Mouse (Mus musculus): Measurements from ENCODE around the gene Tec. TPM values are rescaled to one million over a fixed set of nuclear protein-coding genes. Genes with fewer than 3 reads are reported as not detected.
A peak's percentile ranks its signal among the peaks of the same experiment; 100 is the strongest.

The Tec gene
- polyA plus RNA-seq, 1 experiment from 2014 or later, result 9.5 TPM

- Histone ChIP-seq H3K4me3 (ENCODE audit: low read depth, low read length) (peak overlapping the region; percentile 60), H3K27me3 (ENCODE audit: control insufficient read depth, insufficient read depth, low read length) (no peaks in the 10 kb centered on the region), H3K9me3 (ENCODE audit: control insufficient read depth, low read length) (no peaks in the 10 kb centered on the region), H3K36me3 (ENCODE audit: control insufficient read depth, insufficient read depth, low read length) (no peaks in the 10 kb centered on the region), H3K9ac (ENCODE audit: low read length) (no peak overlapping the region), H3K4me1 (replicated peaks; ENCODE audit: control insufficient read depth, insufficient read depth) (no peaks in the 10 kb centered on the region), H3K4me2 (replicated peaks; ENCODE audit: low read depth) (peak overlapping the region; percentile 92), H3K27ac (replicated peaks) (no peak overlapping the region)
- TF ChIP-seq CTCF (IDR thresholded peaks at IDR 0.05; ENCODE audit: low read depth), result no peak
- TF ChIP-seq EP300 (optimal IDR thresholded peaks at IDR 0.05), result no peak
- peak; percentile 17; the same call in 1 of the 2 replicates for ATAC-seq (ENCODE audit: low FRiP score, low TSS enrichment)
- WGBS, result 29% methylated on average over 16 of the region's 16 CpGs
- DNase-seq (ENCODE audit: low spot score), result no peak
These were observed 1.1 kb downstream of the Tec start for GRCm38 (mm10) chr5:72867036-72867672.

GRCm38 (mm10) chr5:72866260-72866905 is 1.9 kb downstream of the Tec start:
- no peak overlapping the region for H3K4me3 ChIP-seq (ENCODE audit: low read depth, low read length)
- peak overlapping the region; percentile 92; the same call in 1 of the 2 replicates for H3K4me2 ChIP-seq (replicated peaks; ENCODE audit: low read depth)
- H3K36me3 ChIP-seq (ENCODE audit: control insufficient read depth, insufficient read depth, low read length), result no peaks in the 10 kb centered on the region
- H3K4me1 ChIP-seq (replicated peaks; ENCODE audit: control insufficient read depth, insufficient read depth), result no peaks in the 10 kb centered on the region
- WGBS, result 64% methylated on average over 6 of the region's 6 CpGs
- ATAC-seq (ENCODE audit: low FRiP score, low TSS enrichment) (no peak), DNase-seq (ENCODE audit: low spot score) (no peak)
- H3K27ac ChIP-seq (replicated peaks), result no peak overlapping the region
- H3K9ac ChIP-seq (ENCODE audit: low read length), result no peak overlapping the region
- no peaks in the 10 kb centered on the region for H3K27me3 ChIP-seq (ENCODE audit: control insufficient read depth, insufficient read depth, low read length)
- no peaks in the 10 kb centered on the region for H3K9me3 ChIP-seq (ENCODE audit: control insufficient read depth, low read length)
- TF ChIP-seq EP300 (optimal IDR thresholded peaks at IDR 0.05) (no peak), CTCF (IDR thresholded peaks at IDR 0.05; ENCODE audit: low read depth) (no peak)

GRCm38 (mm10) chr5:72864654-72865178 is 3.6 kb downstream of the Tec start:
- H3K27ac ChIP-seq (replicated peaks), result no peak overlapping the region
- H3K4me3 ChIP-seq (ENCODE audit: low read depth, low read length), result no peak overlapping the region
- ATAC-seq (ENCODE audit: low FRiP score, low TSS enrichment) (no peak), DNase-seq (ENCODE audit: low spot score) (no peak)
- H3K27me3 ChIP-seq (ENCODE audit: control insufficient read depth, insufficient read depth, low read length), result no peaks in the 10 kb centered on the region
- H3K4me2 ChIP-seq (replicated peaks; ENCODE audit: low read depth), result no peak overlapping the region
- H3K9me3 ChIP-seq (ENCODE audit: control insufficient read depth, low read length), result no peaks in the 10 kb centered on the region
- 67% methylated on average over 3 of the region's 3 CpGs for WGBS
- no peak for TF ChIP-seq EP300 (optimal IDR thresholded peaks at IDR 0.05)
- no peak for TF ChIP-seq CTCF (IDR thresholded peaks at IDR 0.05; ENCODE audit: low read depth)
- H3K4me1 ChIP-seq (replicated peaks; ENCODE audit: control insufficient read depth, insufficient read depth), result no peaks in the 10 kb centered on the region
- H3K36me3 ChIP-seq (ENCODE audit: control insufficient read depth, insufficient read depth, low read length), result no peaks in the 10 kb centered on the region
- H3K9ac ChIP-seq (ENCODE audit: low read length), result no peak overlapping the region

- H3K4me2 ChIP-seq (replicated peaks; ENCODE audit: low read depth), result no peak overlapping the region
- H3K4me3 ChIP-seq (ENCODE audit: low read depth, low read length), result no peak overlapping the region
- TF ChIP-seq EP300 (optimal IDR thresholded peaks at IDR 0.05) (no peak), CTCF (IDR thresholded peaks at IDR 0.05; ENCODE audit: low read depth) (no peak)
- DNase-seq (ENCODE audit: low spot score) (no peak), ATAC-seq (ENCODE audit: low FRiP score, low TSS enrichment) (no peak)
- no peaks in the 10 kb centered on the region for H3K4me1 ChIP-seq (replicated peaks; ENCODE audit: control insufficient read depth, insufficient read depth)
- H3K36me3 ChIP-seq (ENCODE audit: control insufficient read depth, insufficient read depth, low read length), result no peaks in the 10 kb centered on the region
- H3K27me3 ChIP-seq (ENCODE audit: control insufficient read depth, insufficient read depth, low read length), result no peaks in the 10 kb centered on the region
- no peak overlapping the region for H3K27ac ChIP-seq (replicated peaks)
- 87% methylated on average over 9 of the region's 9 CpGs for WGBS
- H3K9me3 ChIP-seq (ENCODE audit: control insufficient read depth, low read length), result no peaks in the 10 kb centered on the region
- H3K9ac ChIP-seq (ENCODE audit: low read length), result no peak overlapping the region
These were observed 5.1 kb downstream of the Tec start for GRCm38 (mm10) chr5:72863166-72863565.

GRCm38 (mm10) chr5:72861726-72862385 is 6.4 kb downstream of the Tec start:
- 65% methylated on average over 7 of the region's 7 CpGs for WGBS
- H3K4me2 ChIP-seq (replicated peaks; ENCODE audit: low read depth), result no peak overlapping the region
- H3K4me1 ChIP-seq (replicated peaks; ENCODE audit: control insufficient read depth, insufficient read depth), result no peaks in the 10 kb centered on the region
- H3K27ac ChIP-seq (replicated peaks), result no peak overlapping the region
- H3K9me3 ChIP-seq (ENCODE audit: control insufficient read depth, low read length), result no peaks in the 10 kb centered on the region
- DNase-seq (ENCODE audit: low spot score), result no peak
- H3K4me3 ChIP-seq (ENCODE audit: low read depth, low read length), result no peak overlapping the region
- ATAC-seq (ENCODE audit: low FRiP score, low TSS enrichment), result no peak
- TF ChIP-seq EP300 (optimal IDR thresholded peaks at IDR 0.05), result no peak
- TF ChIP-seq CTCF (IDR thresholded peaks at IDR 0.05; ENCODE audit: low read depth), result no peak
- no peaks in the 10 kb centered on the region for H3K27me3 ChIP-seq (ENCODE audit: control insufficient read depth, insufficient read depth, low read length)
- no peaks in the 10 kb centered on the region for H3K36me3 ChIP-seq (ENCODE audit: control insufficient read depth, insufficient read depth, low read length)
- H3K9ac ChIP-seq (ENCODE audit: low read length), result no peak overlapping the region

Data from stomach, postnatal 0 days (tissue).